Mouse (Mus musculus) activated CD4-positive, CD25-positive, alpha-beta regulatory T cell, adult 4 months (primary cell): Measurements from ENCODE around the gene Gm49325. TPM values are rescaled to one million over a fixed set of nuclear protein-coding genes. Genes with fewer than 3 reads are reported as not detected.

Source experiments
- ATAC-seq: one replicate; pipeline ENCODE4 v1.8.0; 2017
- polyA plus RNA-seq, 2 experiments: library from polyadenylated mRNA; unstranded; fragments of 100-300 nt; shearing (Covaris generic); gene quantifications; one replicate each; pipeline ENCODE4 v1.2.1; 2017

Gm49325 gene
- polyA plus RNA-seq, 2 experiments from 2014 or later: 6.5 TPM; not detected in 1

GRCm38 (mm10) chr10:77589749-77590148 lies 16.2 kb upstream of the Gm49325 start:
- ATAC-seq: no peak

GRCm38 (mm10) chr10:77590812-77591211 lies 15.2 kb upstream of the Gm49325 start:
- peak; percentile 98 for ATAC-seq

GRCm38 (mm10) chr10:77591546-77591945 lies 14.5 kb upstream of the Gm49325 start:
- no peak for ATAC-seq

GRCm38 (mm10) chr10:77596060-77596459 lies 9.9 kb upstream of the Gm49325 start:
- no peak for ATAC-seq

- ATAC-seq: no peak
Observed at GRCm38 (mm10) chr10:77603021-77603420, 3.0 kb upstream of the Gm49325 start.

- ATAC-seq: no peak
Observed at GRCm38 (mm10) chr10:77604111-77604510, 1.9 kb upstream of the Gm49325 start.

- ATAC-seq: no peak
Observed at GRCm38 (mm10) chr10:77604958-77605357, 1.0 kb upstream of the Gm49325 start.

- no peak for ATAC-seq
Observed at GRCm38 (mm10) chr10:77605368-77605767, 629 bp upstream of the Gm49325 start.

- peak; percentile 70 for ATAC-seq
Observed at GRCm38 (mm10) chr10:77606855-77607254, 858 bp downstream of the Gm49325 start.

GRCm38 (mm10) chr10:77607441-77607840 lies 1.4 kb downstream of the Gm49325 start:
- no peak for ATAC-seq

GRCm38 (mm10) chr10:77608589-77608988 lies 2.6 kb downstream of the Gm49325 start:
- no peak for ATAC-seq

GRCm38 (mm10) chr10:77610221-77610961 lies 4.4 kb downstream of the Gm49325 start:
- no peak for ATAC-seq

- ATAC-seq: no peak
Observed at GRCm38 (mm10) chr10:77613409-77613808, 7.4 kb downstream of the Gm49325 start.

GRCm38 (mm10) chr10:77615647-77616046 lies 9.7 kb downstream of the Gm49325 start:
- ATAC-seq: no peak

- ATAC-seq: no peak
Observed at GRCm38 (mm10) chr10:77616166-77616565, 10.2 kb downstream of the Gm49325 start.

- ATAC-seq: no peak
Observed at GRCm38 (mm10) chr10:77616926-77617325, 10.9 kb downstream of the Gm49325 start.

GRCm38 (mm10) chr10:77621546-77621945 lies 15.5 kb downstream of the Gm49325 start:
- ATAC-seq: no peak

- ATAC-seq: peak; percentile 86
Observed at GRCm38 (mm10) chr10:77622055-77622988, 16.3 kb downstream of the Gm49325 start, which contains the start of gene Ube2g2. Gene Ube2g2, plus strand, starts transcription at chr10:77622275.

GRCm38 (mm10) chr10:77623069-77623492 lies 17.1 kb downstream of the Gm49325 start:
- ATAC-seq: no peak

- no peak for ATAC-seq
Observed at GRCm38 (mm10) chr10:77623639-77624400, 17.8 kb downstream of the Gm49325 start.

- no peak for ATAC-seq
Observed at GRCm38 (mm10) chr10:77624570-77624995, 18.6 kb downstream of the Gm49325 start.

- no peak for ATAC-seq
Observed at GRCm38 (mm10) chr10:77626036-77626435, 20.0 kb downstream of the Gm49325 start.

- no peak for ATAC-seq
Observed at GRCm38 (mm10) chr10:77626591-77626990, 20.6 kb downstream of the Gm49325 start.
